ENCODE assay signal across 32 mouse cellular contexts in the genomic region with DNA sequence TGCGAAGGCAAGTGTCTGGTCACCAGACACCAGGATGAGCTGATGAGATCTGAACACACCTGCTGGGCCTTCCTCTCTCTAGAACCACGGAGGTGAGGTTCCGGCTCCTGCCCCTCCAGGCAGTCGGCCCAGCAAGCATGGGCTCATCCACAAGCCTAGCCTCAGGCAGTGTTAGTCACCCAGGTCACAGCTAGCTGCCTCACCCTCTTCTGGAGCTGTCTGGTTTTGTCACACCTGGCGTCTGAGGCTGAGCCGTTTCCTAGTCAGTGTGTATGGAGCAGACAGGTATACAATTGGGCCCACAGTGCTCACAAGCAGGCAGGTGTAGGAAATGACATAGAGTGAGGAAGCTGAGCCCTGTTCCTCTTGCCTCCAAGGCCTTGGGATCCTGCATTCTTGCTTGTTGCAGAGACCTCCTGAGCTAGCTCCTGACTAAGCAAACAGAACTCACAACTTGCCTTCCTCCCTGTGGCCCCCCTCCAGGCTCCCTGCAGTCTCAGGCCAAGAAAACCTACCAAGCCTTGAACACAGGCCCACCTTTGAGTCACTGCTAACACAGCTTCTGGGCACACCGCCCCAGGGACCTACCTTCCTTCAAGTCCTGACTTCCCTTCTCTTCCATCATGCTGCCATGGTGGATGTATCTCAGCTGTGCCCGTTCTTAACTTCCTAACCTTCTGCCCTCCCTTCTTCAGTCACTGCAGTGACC. TPM values are rescaled to one million over a fixed set of nuclear protein-coding genes. Genes with fewer than 3 reads are reported as not detected.
A peak's percentile ranks its signal among the peaks of the same experiment; 100 is the strongest.
DNase-seq lines count a peak whose midpoint lies in the region; ATAC-seq and TF ChIP-seq lines count a peak whose summit lies in the region.
"Had no signal": no experiment of that assay in that cellular context is flagged by ENCODE, and none has a peak within 500 bp of the region (broad histone marks: within the 10 kb centered on the region; RNA-seq: fewer than 3 reads in every experiment).

No protein-coding gene starts in this region.

- H3K27ac ChIP-seq in heart, embryonic 11.5 days (ENCODE audit: low read depth, low read length) = peak overlapping the region; percentile 79
- peak overlapping the region; percentile 31 for H3K27ac ChIP-seq in hindbrain, embryonic 10.5 days
- no peak overlapping the region for H3K27ac ChIP-seq in hindbrain, embryonic 12.5 days
- H3K27ac ChIP-seq in limb, embryonic 12.5 days = peak overlapping the region; percentile 29; the same call in 1 of the 2 replicates
- H3K27ac ChIP-seq in stomach, postnatal 0 days (replicated peaks) = peak overlapping the region; percentile 45
- H3K27ac ChIP-seq in cerebellum, adult 2 months (ENCODE audit: insufficient read depth, low read length) = no peak overlapping the region
- H3K27ac ChIP-seq: embryonic facial prominence, embryonic 15.5 days; forebrain, embryonic 12.5 days; hindbrain, embryonic 14.5 days; layer of hippocampus, adult 2 months; left cerebral cortex, adult 2 months; liver, embryonic 13.5 days; macrophage; midbrain, embryonic 13.5 days; neural tube, embryonic 13.5 days had no signal

- DNase-seq in heart, postnatal 10 days = no peak
- no peak for DNase-seq in hindbrain, embryonic 10.5 days (ENCODE audit: low spot score)
- DNase-seq in stomach, postnatal 0 days (ENCODE audit: low spot score) = peak; percentile 46
- DNase-seq in cerebellum, adult 2 months = no peak
- DNase-seq: adrenal gland, adult 8-10 months; B cell, adult 2 months; cerebellum, adult 11-12 months; cerebellum, postnatal 14 days; forebrain, postnatal 0 days; kidney, adult 18-20 months; kidney, postnatal 36 days; liver, embryonic 13.5 days; lung, adult 18-20 months; thymus, postnatal 4 days had no signal

- no peaks in the 10 kb centered on the region for H3K9me3 ChIP-seq in heart, embryonic 11.5 days (replicated peaks; ENCODE audit: control insufficient read depth, low read length)
- no peaks in the 10 kb centered on the region for H3K9me3 ChIP-seq in hindbrain, embryonic 10.5 days
- no peaks in the 10 kb centered on the region for H3K9me3 ChIP-seq in hindbrain, embryonic 12.5 days (replicated peaks)
- no peaks in the 10 kb centered on the region for H3K9me3 ChIP-seq in limb, embryonic 12.5 days
- no peaks in the 10 kb centered on the region for H3K9me3 ChIP-seq in stomach, postnatal 0 days (ENCODE audit: control insufficient read depth, low read length)
- H3K9me3 ChIP-seq: embryonic facial prominence, embryonic 15.5 days; forebrain, embryonic 12.5 days; liver, embryonic 13.5 days; midbrain, embryonic 13.5 days; neural tube, embryonic 13.5 days had no signal

- 75% methylated on average over 8 of the region's 8 CpGs for WGBS in heart, embryonic 11.5 days (ENCODE audit: insufficient replicate concordance)
- WGBS in hindbrain, embryonic 10.5 days = 79% methylated on average over 8 of the region's 8 CpGs
- WGBS in hindbrain, embryonic 12.5 days = 81% methylated on average over 8 of the region's 8 CpGs
- WGBS in limb, embryonic 12.5 days = 80% methylated on average over 8 of the region's 8 CpGs
- 65% methylated on average over 8 of the region's 8 CpGs for WGBS in stomach, postnatal 0 days
- WGBS in cerebellum, adult 2 months = 95% methylated on average over 8 of the region's 8 CpGs

- TF ChIP-seq EP300 in stomach, postnatal 0 days (optimal IDR thresholded peaks at IDR 0.05) = no peak

- TF ChIP-seq POLR2A in cerebellum, adult 2 months (IDR thresholded peaks at IDR 0.05; ENCODE audit: borderline replicate concordance, insufficient read depth, low read length) = no peak

- intact Hi-C loops in heart, postnatal 10 days (cut with DNase I) = no loop called here

- H3K4me2 ChIP-seq in heart, embryonic 11.5 days = no peak overlapping the region
- no peak overlapping the region for H3K4me2 ChIP-seq in hindbrain, embryonic 12.5 days (replicated peaks)
- H3K4me2 ChIP-seq in limb, embryonic 12.5 days = no peak overlapping the region
- H3K4me2 ChIP-seq in stomach, postnatal 0 days (replicated peaks; ENCODE audit: low read depth) = no peak overlapping the region
- H3K4me2 ChIP-seq: embryonic facial prominence, embryonic 15.5 days; forebrain, embryonic 12.5 days; hindbrain, embryonic 14.5 days; liver, embryonic 13.5 days; midbrain, embryonic 13.5 days; neural tube, embryonic 13.5 days had no signal

- peaks cover 59% of the 10 kb centered on the region for H3K4me1 ChIP-seq in heart, embryonic 11.5 days (ENCODE audit: control insufficient read depth, insufficient read depth, low read length)
- peaks cover 71% of the 10 kb centered on the region for H3K4me1 ChIP-seq in hindbrain, embryonic 10.5 days (replicated peaks)
- H3K4me1 ChIP-seq in hindbrain, embryonic 12.5 days = peaks cover 26% of the 10 kb centered on the region
- peaks cover 71% of the 10 kb centered on the region for H3K4me1 ChIP-seq in limb, embryonic 12.5 days (replicated peaks)
- H3K4me1 ChIP-seq in stomach, postnatal 0 days (replicated peaks; ENCODE audit: control insufficient read depth, insufficient read depth) = peaks cover 13% of the 10 kb centered on the region
- peaks cover 23% of the 10 kb centered on the region for H3K4me1 ChIP-seq in cerebellum, adult 2 months (ENCODE audit: control insufficient read depth, insufficient read depth, low read length)

- TF ChIP-seq CTCF in stomach, postnatal 0 days (IDR thresholded peaks at IDR 0.05; ENCODE audit: low read depth) = no peak
- no peak for TF ChIP-seq CTCF in cerebellum, adult 2 months (IDR thresholded peaks at IDR 0.05; ENCODE audit: borderline replicate concordance, insufficient read depth, low read depth, low read length)

- H3K27me3 ChIP-seq in heart, embryonic 11.5 days (ENCODE audit: control insufficient read depth, insufficient read depth, low read length) = no peaks in the 10 kb centered on the region
- H3K27me3 ChIP-seq in hindbrain, embryonic 10.5 days (ENCODE audit: insufficient read depth, poor library complexity, severe bottlenecking) = peaks cover 4% of the 10 kb centered on the region
- peaks cover 17% of the 10 kb centered on the region for H3K27me3 ChIP-seq in hindbrain, embryonic 12.5 days
- no peaks in the 10 kb centered on the region for H3K27me3 ChIP-seq in limb, embryonic 12.5 days
- H3K27me3 ChIP-seq in stomach, postnatal 0 days (ENCODE audit: control insufficient read depth, insufficient read depth, low read length) = no peaks in the 10 kb centered on the region
- H3K27me3 ChIP-seq in cerebellum, adult 2 months (ENCODE audit: control insufficient read depth, insufficient read depth, low read length) = no peaks in the 10 kb centered on the region
- H3K27me3 ChIP-seq: embryonic facial prominence, embryonic 15.5 days had no signal

- no peak for ATAC-seq in heart, embryonic 11.5 days (replicated peaks; ENCODE audit: insufficient number of reproducible peaks, low FRiP score, low TSS enrichment)
- ATAC-seq in hindbrain, embryonic 12.5 days (ENCODE audit: low FRiP score) = no peak
- ATAC-seq in limb, embryonic 12.5 days (ENCODE audit: insufficient number of reproducible peaks, insufficient read depth, low FRiP score, low TSS enrichment, low read depth) = no peak
- ATAC-seq in stomach, postnatal 0 days (ENCODE audit: low FRiP score, low TSS enrichment) = peak; percentile 72
- ATAC-seq: activated CD4-positive, CD25-positive, alpha-beta regulatory T cell, adult 4 months; forebrain, postnatal 0 days; lung, postnatal 0 days; midbrain, embryonic 13.5 days had no signal

- no peak overlapping the region for H3K9ac ChIP-seq in heart, embryonic 11.5 days (ENCODE audit: low read depth, low read length)
- H3K9ac ChIP-seq in hindbrain, embryonic 12.5 days = no peak overlapping the region
- no peak overlapping the region for H3K9ac ChIP-seq in limb, embryonic 12.5 days (replicated peaks)
- no peak overlapping the region for H3K9ac ChIP-seq in stomach, postnatal 0 days (ENCODE audit: low read length)
- H3K9ac ChIP-seq: embryonic facial prominence, embryonic 15.5 days; forebrain, embryonic 12.5 days; forebrain, postnatal 0 days; hindbrain, embryonic 14.5 days; liver, embryonic 13.5 days; midbrain, embryonic 13.5 days; neural tube, embryonic 13.5 days had no signal

- H3K4me3 ChIP-seq in heart, embryonic 11.5 days (ENCODE audit: low read depth, low read length) = no peak overlapping the region
- H3K4me3 ChIP-seq in hindbrain, embryonic 10.5 days = no peak overlapping the region
- H3K4me3 ChIP-seq in hindbrain, embryonic 12.5 days = no peak overlapping the region
- H3K4me3 ChIP-seq in limb, embryonic 12.5 days (replicated peaks) = no peak overlapping the region
- H3K4me3 ChIP-seq in stomach, postnatal 0 days (ENCODE audit: low read depth, low read length) = no peak overlapping the region
- no peak overlapping the region for H3K4me3 ChIP-seq in cerebellum, adult 2 months (replicated peaks; ENCODE audit: insufficient read depth, low read depth, low read length)
- H3K4me3 ChIP-seq: embryonic facial prominence, embryonic 15.5 days; forebrain, embryonic 12.5 days; layer of hippocampus, adult 2 months; left cerebral cortex, adult 2 months; liver, embryonic 13.5 days; midbrain, embryonic 13.5 days; neural tube, embryonic 13.5 days had no signal

- no peaks in the 10 kb centered on the region for H3K36me3 ChIP-seq in heart, embryonic 11.5 days (ENCODE audit: control insufficient read depth, insufficient read depth, low read length)
- no peaks in the 10 kb centered on the region for H3K36me3 ChIP-seq in hindbrain, embryonic 10.5 days
- H3K36me3 ChIP-seq in hindbrain, embryonic 12.5 days = no peaks in the 10 kb centered on the region
- no peaks in the 10 kb centered on the region for H3K36me3 ChIP-seq in limb, embryonic 12.5 days
- no peaks in the 10 kb centered on the region for H3K36me3 ChIP-seq in stomach, postnatal 0 days (ENCODE audit: control insufficient read depth, insufficient read depth, low read length)
- H3K36me3 ChIP-seq: embryonic facial prominence, embryonic 15.5 days; forebrain, embryonic 12.5 days; liver, embryonic 13.5 days; midbrain, embryonic 13.5 days; neural tube, embryonic 13.5 days had no signal

RNA-seq across cellular contexts. Expression of gene Sema4c, which starts 25.4 kb away (rescaled TPM):
- polyA plus RNA-seq in heart, embryonic 11.5 days (2014; fragmentation: Nextera tagmentation; extraction: Ambion mirVana) = 0.96 and 2.1 TPM in 2 replicates
- total RNA-seq in heart, postnatal 10 days (2021) = 10 to 100 TPM; 24.4 to 25.0 TPM
- 25.4 and 29.6 TPM in 2 replicates for polyA plus RNA-seq in hindbrain, embryonic 10.5 days (2016; fragmentation: Nextera tagmentation; extraction: Ambion mirVana)
- 33.4 and 35.6 TPM in 2 replicates for polyA plus RNA-seq in hindbrain, embryonic 12.5 days (2016; fragmentation: Nextera tagmentation; extraction: Ambion mirVana)
- polyA plus RNA-seq in limb, embryonic 12.5 days (2016; fragmentation: Nextera tagmentation; extraction: Ambion mirVana) = 34.1 and 35.3 TPM in 2 replicates
- polyA plus RNA-seq in stomach, postnatal 0 days (2015; fragmentation: Nextera tagmentation; extraction: Ambion mirVana) = 5.0 and 5.1 TPM in 2 replicates
- 23.8 and 28.5 TPM in 2 replicates for polyA plus RNA-seq in cerebellum, adult 2 months (2012; rRNA removed)

RNA-seq across cellular contexts. Expression of gene Ankrd39, which starts 36.3 kb away (rescaled TPM):
- polyA plus RNA-seq in heart, embryonic 11.5 days (2014; fragmentation: Nextera tagmentation; extraction: Ambion mirVana) = 19.9 and 25.1 TPM in 2 replicates
- total RNA-seq in heart, postnatal 10 days (2021) = 10 to 100 TPM; 12.9 to 14.1 TPM
- polyA plus RNA-seq in hindbrain, embryonic 10.5 days (2016; fragmentation: Nextera tagmentation; extraction: Ambion mirVana) = 16.9 and 20.6 TPM in 2 replicates
- polyA plus RNA-seq in hindbrain, embryonic 12.5 days (2016; fragmentation: Nextera tagmentation; extraction: Ambion mirVana) = 17.8 and 18.8 TPM in 2 replicates
- polyA plus RNA-seq in limb, embryonic 12.5 days (2016; fragmentation: Nextera tagmentation; extraction: Ambion mirVana) = 24.1 and 26.8 TPM in 2 replicates
- 19.5 and 20.1 TPM in 2 replicates for polyA plus RNA-seq in stomach, postnatal 0 days (2015; fragmentation: Nextera tagmentation; extraction: Ambion mirVana)
- polyA plus RNA-seq in cerebellum, adult 2 months (2012; rRNA removed) = 30.8 and 37.5 TPM in 2 replicates

RNA-seq across cellular contexts. Expression of gene Gm42417, which starts 44.3 kb away (rescaled TPM):
- polyA plus RNA-seq in heart, embryonic 11.5 days (2014; fragmentation: Nextera tagmentation; extraction: Ambion mirVana) = 0.44 TPM in 1 of 2 replicates, not detected in the other
- 100 to 1,000 TPM in 1 of 2 experiments, 10 to 100 TPM in 1; 90.6 to 123 TPM for total RNA-seq in heart, postnatal 10 days (2021)
- polyA plus RNA-seq in hindbrain, embryonic 10.5 days (2016; fragmentation: Nextera tagmentation; extraction: Ambion mirVana) = 0.75 TPM in 1 of 2 replicates, not detected in the other
- not detected in 2 replicates for polyA plus RNA-seq in hindbrain, embryonic 12.5 days (2016; fragmentation: Nextera tagmentation; extraction: Ambion mirVana)
- 0.67 and 0.74 TPM in 2 replicates for polyA plus RNA-seq in limb, embryonic 12.5 days (2016; fragmentation: Nextera tagmentation; extraction: Ambion mirVana)
- 0.28 and 0.33 TPM in 2 replicates for polyA plus RNA-seq in stomach, postnatal 0 days (2015; fragmentation: Nextera tagmentation; extraction: Ambion mirVana)
- 0.05 and 0.40 TPM in 2 replicates for polyA plus RNA-seq in cerebellum, adult 2 months (2012; rRNA removed)
- total RNA-seq: adrenal gland, adult 8-10 months; ES-E14; layer of hippocampus, adult 2 months; layer of hippocampus, postnatal 14 days; left cerebral cortex, adult 2 months; left cerebral cortex, postnatal 25 days had no signal
- polyA plus RNA-seq: heart, postnatal 0 days; liver, embryonic 13.5 days; midbrain, embryonic 13.5 days; small intestine, adult 2 months had no signal

RNA-seq across cellular contexts. Expression of gene Ankrd23, which starts 46.9 kb away (rescaled TPM):
- 9.8 and 13.6 TPM in 2 replicates for polyA plus RNA-seq in heart, embryonic 11.5 days (2014; fragmentation: Nextera tagmentation; extraction: Ambion mirVana)
- 100 to 1,000 TPM; 189 to 244 TPM for total RNA-seq in heart, postnatal 10 days (2021)
- 15.7 and 18.0 TPM in 2 replicates for polyA plus RNA-seq in hindbrain, embryonic 10.5 days (2016; fragmentation: Nextera tagmentation; extraction: Ambion mirVana)
- 14.6 and 18.8 TPM in 2 replicates for polyA plus RNA-seq in hindbrain, embryonic 12.5 days (2016; fragmentation: Nextera tagmentation; extraction: Ambion mirVana)
- polyA plus RNA-seq in limb, embryonic 12.5 days (2016; fragmentation: Nextera tagmentation; extraction: Ambion mirVana) = 18.5 and 19.0 TPM in 2 replicates
- 6.1 and 8.5 TPM in 2 replicates for polyA plus RNA-seq in stomach, postnatal 0 days (2015; fragmentation: Nextera tagmentation; extraction: Ambion mirVana)
- polyA plus RNA-seq in cerebellum, adult 2 months (2012; rRNA removed) = 14.4 and 15.2 TPM in 2 replicates

Comparison
In these comparisons a context has a peak if more than half of its experiments do, and no peak if none do; other contexts are left out.
1. H3K27ac ChIP-seq: peak in heart, embryonic 11.5 days (single experiment), hindbrain, embryonic 10.5 days (single experiment), limb, embryonic 12.5 days (single experiment) and stomach, postnatal 0 days (single experiment); none in hindbrain, embryonic 12.5 days (single experiment) and cerebellum, adult 2 months (single experiment).